Mouse (Mus musculus) heart, postnatal 10 days (tissue): ENCODE measurements around the gene Acss3. TPM values are rescaled to one million over a fixed set of nuclear protein-coding genes. Genes with fewer than 3 reads are reported as not detected.

ENCODE experiments used
- total RNA-seq, 2 experiments: library from RNA; stranded (reverse); gene quantifications; 2 replicates each; pipeline ENCODE4 v1.2.3; 2021

Acss3 gene
- total RNA-seq, 2 experiments from 2014 or later, result 5.2 to 6.3 TPM

Other genes starting within 250 kb of the Acss3 start
- 1 to 10 TPM; 1.6 to 2.5 TPM for gene Lin7a, start 148.0 kb upstream of the Acss3 start, total RNA-seq